Mouse (Mus musculus) erythroblast, adult 5-6 weeks (primary cell): ENCODE measurements around the gene Syndig1. TPM values are rescaled to one million over a fixed set of nuclear protein-coding genes. Genes with fewer than 3 reads are reported as not detected.

Source experiments
- ATAC-seq: replicated peaks from 2 replicates; pipeline ENCODE4 v1.8.0; 2016; ENCODE audit warnings: moderate number of reproducible peaks, mild to moderate bottlenecking, moderate TSS enrichment, inconsistent platforms; ENCODE audit not compliant: poor library complexity, low FRiP score, severe bottlenecking
- total RNA-seq, 2 experiments: library from RNA; stranded (forward) in 1 of 2; stranded (reverse) in 1 of 2; fragments of 150-400 nt in 1 of 2; fragments of 200-764, 138-1000 nt in 1 of 2; gene quantifications; 2 replicates each; pipeline versions ENCODE4 v1.2.3 to v1.2.4; 2015 to 2017; ENCODE audit warnings: low replicate concordance in 2 of 2

Gene Syndig1
- total RNA-seq, 2 experiments from 2014 or later, result not detected

DNA sequence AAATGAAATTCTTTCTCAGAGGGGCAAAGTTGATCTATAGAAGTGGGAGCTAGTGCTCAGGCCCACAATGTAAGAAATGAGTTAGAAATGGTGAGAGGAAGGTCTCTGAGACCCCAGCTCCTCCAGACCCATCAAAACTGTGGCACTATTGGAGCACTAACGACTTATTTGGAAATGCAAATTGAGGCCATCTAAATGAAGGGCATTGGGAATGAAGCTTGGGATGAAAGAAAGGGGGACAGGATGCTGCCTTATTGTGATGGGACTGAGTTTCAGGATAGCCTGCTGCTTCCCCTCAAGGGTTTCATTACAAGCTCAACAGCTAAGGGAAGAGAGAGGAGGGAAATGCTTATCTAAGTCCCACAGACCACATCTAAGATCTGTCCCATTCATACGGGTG lies 110.6 kb downstream of the Syndig1 start:
- ATAC-seq, result no peak

DNA sequence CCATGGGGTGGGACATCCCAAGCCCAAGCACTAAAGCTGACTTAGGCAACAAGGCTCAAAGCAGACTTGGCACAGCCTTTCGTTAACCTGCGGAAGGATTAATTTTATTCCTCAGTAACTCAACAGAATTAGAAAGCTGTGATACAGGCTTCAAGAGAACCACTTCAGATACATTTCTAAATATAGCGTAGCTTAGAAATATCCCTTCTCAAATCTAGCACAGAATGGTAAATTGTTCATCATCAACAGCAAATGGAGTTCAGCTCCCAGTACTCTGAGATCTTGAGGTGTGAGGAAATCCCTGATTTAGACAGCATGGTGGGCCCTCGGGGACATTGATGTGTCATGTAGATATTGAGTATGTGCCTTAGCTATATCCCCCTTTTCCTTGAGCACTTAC lies 121.6 kb downstream of the Syndig1 start:
- ATAC-seq, result no peak

GRCm38 (mm10) chr2:149971014-149971413 lies 142.0 kb downstream of the Syndig1 start:
- ATAC-seq, result no peak

- no peak for ATAC-seq
Observed at GRCm38 (mm10) chr2:149973583-149973982, 144.6 kb downstream of the Syndig1 start.

GRCm38 (mm10) chr2:149980419-149980818 lies 151.4 kb downstream of the Syndig1 start:
- no peak for ATAC-seq

DNA sequence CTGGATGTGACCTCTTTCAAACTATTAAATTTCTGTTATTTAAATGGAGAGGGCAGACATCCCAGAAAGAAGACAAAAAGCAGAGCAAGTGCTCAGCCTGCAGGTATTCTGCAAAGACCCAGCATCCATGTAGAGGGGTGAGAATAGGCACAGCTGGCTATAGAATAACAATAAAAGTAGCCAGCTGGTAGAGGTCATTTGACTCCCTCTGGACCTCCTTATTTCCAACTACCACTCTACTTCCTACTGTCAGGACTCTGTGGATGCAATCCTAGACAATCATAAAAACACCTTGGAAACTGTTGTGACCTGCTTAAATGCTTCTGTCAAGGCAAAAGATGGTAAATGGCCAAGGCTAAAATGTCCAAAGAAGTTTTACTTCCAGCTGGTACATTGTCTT lies 153.5 kb downstream of the Syndig1 start:
- no peak for ATAC-seq

- ATAC-seq, result no peak
Observed at GRCm38 (mm10) chr2:149983107-149983506, 154.1 kb downstream of the Syndig1 start.

- no peak for ATAC-seq
Observed at GRCm38 (mm10) chr2:149987610-149988009, 158.6 kb downstream of the Syndig1 start.

DNA sequence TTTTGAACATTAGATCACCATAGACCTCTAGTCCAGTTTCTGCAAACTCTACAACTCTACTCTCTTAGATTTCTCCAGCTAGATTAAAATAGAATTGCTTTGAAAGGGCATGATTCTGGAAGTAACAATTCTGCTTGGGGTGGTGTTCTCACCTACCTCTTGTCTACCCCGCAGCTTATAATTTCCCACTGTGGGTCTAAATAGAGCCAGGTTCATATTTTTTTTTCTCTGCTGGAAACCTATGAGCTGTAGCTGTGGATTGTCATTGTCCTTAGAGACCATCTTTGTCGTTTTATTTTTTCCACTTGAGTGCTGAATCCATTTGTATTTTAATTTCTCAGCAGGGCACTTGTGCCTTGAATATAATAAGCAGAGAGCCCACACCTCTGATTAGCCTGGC lies 162.5 kb downstream of the Syndig1 start:
- ATAC-seq, result no peak

DNA sequence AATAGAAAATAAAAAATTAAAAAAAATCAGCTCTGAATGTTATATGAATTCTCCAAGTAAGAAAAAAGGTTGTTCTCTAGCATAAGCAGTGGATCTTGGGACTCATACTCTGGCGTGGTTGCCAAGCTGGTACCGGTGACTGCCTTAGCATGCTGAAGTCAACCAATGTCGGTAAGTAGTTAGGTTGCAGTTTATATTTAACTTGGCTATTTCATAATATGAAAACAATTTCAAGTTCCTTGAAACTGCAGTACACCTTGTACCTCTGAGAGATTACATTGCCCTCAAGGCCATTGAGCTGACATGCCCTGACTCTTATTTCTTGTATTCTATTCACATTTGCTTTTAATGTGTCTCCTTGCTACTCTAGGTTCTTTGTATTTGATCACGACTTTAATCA lies 163.9 kb downstream of the Syndig1 start:
- no peak for ATAC-seq

DNA sequence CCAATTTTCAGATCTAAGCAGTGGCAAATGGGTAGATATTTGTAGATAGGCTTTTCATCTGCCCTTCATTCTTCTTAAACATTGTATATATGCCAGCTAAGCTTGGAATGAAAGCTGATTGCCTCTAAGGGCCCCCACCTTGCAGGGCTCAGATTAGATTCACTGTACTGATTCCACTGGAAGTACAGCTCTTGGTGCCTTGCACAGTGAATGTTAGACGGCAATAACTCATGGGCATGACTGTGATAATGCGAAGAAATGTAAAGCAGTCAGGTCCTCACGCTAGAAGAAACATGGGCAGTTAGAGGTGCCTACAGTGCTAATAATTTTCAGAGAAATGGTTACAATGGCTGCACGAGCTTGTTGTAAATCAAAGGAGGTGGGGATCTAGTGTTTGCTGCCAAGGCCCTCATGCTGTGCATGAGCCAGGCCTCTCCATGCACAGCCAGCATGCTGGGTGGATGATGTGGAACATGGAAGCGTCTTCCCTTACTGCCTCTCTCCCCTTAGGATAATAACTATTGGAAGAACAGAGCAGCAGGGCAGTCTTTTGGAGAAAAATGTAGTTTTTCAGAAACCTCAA lies 167.5 kb downstream of the Syndig1 start:
- ATAC-seq, result no peak

- no peak for ATAC-seq
Observed at GRCm38 (mm10) chr2:149997657-149998056, 168.6 kb downstream of the Syndig1 start.

- ATAC-seq, result no peak
Observed at GRCm38 (mm10) chr2:149998373-149999108, 169.5 kb downstream of the Syndig1 start.

DNA sequence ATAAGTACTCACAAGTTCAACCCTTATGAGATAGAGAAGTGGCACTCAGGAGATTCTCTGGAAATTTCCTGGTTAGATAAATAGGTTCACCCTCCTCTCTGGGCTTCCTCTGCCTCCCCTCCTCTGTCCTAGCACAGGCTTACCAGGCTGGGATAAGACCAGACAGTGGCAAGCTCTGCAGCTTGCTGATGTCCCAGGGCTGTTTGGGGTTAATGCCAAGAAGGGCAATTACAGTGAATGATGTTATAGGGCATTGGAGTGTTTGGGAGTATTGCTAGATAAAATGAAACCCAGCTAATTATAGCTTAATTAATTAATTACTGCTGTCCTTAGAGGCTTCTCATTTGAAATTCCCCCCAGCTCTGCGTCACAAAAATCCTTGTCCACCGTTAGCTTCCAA lies 171.6 kb downstream of the Syndig1 start:
- no peak for ATAC-seq

DNA sequence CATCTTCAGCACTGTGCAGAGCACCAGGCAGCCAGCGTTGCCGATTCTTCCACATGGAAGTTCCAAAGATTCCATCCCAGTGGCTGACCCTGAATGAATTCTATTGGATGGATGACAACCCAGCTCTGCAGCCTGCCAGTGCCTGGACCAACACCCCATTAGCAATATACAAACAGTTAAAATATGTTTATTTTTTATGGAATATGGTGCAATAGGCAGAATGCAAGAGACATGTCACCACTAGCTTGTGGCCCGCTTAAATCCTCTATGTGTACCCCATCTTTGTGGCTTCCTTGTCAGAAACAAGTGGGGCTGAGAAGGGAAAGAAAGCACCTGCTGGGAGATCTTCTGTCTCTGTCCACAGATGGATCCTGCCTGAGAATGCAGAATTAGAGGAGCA lies 174.5 kb downstream of the Syndig1 start:
- ATAC-seq, result no peak

- no peak for ATAC-seq
Observed at GRCm38 (mm10) chr2:150012787-150013346, 183.9 kb downstream of the Syndig1 start.

DNA sequence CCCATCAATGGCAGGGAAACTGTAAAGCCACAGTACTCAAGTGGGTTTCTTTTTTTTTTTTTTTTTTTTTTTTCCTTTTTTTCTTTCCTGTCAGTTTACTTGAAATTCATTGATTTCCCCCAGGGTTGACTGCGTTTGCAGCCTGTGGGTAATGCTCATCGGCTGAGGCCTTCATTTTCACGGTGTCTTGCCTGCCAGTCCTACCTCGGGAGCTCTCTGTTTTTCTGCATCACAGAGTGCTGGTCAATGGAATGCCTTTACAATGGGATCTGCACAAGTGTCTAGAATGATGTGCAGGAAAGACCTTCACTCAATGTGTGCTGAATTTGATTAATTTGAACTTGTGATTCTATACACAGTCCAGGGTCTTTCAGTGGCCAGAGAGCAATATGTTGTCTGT lies 184.8 kb downstream of the Syndig1 start:
- ATAC-seq, result no peak

DNA sequence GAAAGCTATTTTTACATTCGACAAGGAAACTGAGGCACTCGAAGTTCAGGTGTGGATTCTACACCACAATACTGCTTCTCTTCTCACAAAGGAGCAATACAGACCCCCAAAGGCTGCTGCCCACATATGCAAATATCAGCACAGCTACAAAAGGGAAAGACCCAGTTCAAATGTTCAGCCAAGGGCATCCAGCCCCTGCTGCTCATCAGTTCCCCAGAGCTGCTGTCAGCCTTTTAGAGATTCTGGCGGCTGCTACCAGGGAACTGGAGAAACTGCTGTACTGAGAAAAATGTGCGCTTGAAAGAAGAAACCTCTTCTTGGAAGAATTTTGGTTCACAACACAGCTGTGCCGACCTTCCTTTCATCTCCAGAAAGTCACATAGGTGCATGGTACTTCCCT lies 187.3 kb downstream of the Syndig1 start:
- no peak for ATAC-seq

DNA sequence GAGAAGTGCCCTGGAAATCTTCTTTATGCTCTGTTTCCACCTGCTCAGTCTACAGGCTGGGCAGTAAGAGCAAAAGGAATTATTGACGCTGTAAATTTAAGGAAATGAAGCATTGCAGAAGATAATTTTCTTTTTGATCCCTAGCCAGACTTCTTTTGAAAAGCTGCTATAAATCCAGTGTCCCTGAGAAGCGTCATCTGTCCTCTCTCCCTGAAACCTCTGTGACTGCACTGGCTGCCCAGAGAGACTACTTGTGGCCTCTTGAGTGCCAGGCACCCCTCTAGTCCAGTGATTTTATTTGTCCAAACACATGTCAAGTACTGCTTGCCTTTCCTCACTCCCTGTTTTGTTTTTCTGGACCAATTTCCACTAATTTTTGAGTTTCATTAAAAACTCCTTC lies 191.7 kb downstream of the Syndig1 start:
- no peak for ATAC-seq

DNA sequence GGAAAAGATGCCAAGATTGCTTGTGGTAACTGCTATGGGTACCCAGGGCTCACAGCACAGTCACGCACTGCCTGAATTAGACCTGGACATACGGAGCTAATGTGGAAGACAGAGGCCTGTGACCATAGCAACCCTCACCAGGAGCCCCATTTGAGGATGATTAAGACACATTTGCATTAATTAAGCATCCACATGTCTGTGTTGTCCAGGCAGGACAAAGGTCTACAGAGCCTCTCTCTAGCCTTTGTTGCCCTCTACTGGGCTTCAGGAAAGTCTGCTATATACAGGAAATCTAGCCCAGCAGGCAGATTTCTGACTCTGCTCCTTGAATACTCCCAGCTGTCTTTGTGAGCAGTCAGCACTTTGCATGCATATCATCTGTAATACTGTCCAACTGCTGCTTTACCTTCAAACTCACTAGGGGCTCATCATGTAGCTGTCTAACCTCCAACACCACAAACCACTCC lies 194.9 kb downstream of the Syndig1 start:
- no peak for ATAC-seq

- no peak for ATAC-seq
Observed at GRCm38 (mm10) chr2:150043531-150043930, 214.5 kb downstream of the Syndig1 start.
